Mouse (Mus musculus) midbrain, embryonic 11.5 days (tissue): Measurements from ENCODE around the gene Rsu1. TPM values are rescaled to one million over a fixed set of nuclear protein-coding genes. Genes with fewer than 3 reads are reported as not detected.
A peak's percentile ranks its signal among the peaks of the same experiment; 100 is the strongest.

ENCODE experiments used
- ATAC-seq: fragments of 200-750 bp; cut with Nextera tagmentation; 2 replicates; pipeline ENCODE4 v1.8.0; 2017; ENCODE audit warnings: moderate TSS enrichment, moderate library complexity; ENCODE audit not compliant: low FRiP score
- DNase-seq: peaks from one replicate; pipeline ENCODE4 v3.0.0; 2015; ENCODE audit warnings: low spot score; ENCODE audit errors: missing footprints
- H3K27ac ChIP-seq: fragments of 300-500 bp; sonication (generic); 2 replicates; pipeline ENCODE4 v1.5.1; 2014; ENCODE audit warnings: low read depth, low read length
- H3K27me3 ChIP-seq: fragments of 300-500 bp; sonication (generic); 2 replicates; pipeline ENCODE4 v1.6.1; 2014; ENCODE audit warnings: mild to moderate bottlenecking, low read length, moderate library complexity, mixed read lengths; ENCODE audit not compliant: control insufficient read depth, insufficient read depth
- H3K36me3 ChIP-seq: fragments of 300-500 bp; sonication (generic); 2 replicates; pipeline ENCODE4 v1.6.1; 2014; ENCODE audit warnings: mild to moderate bottlenecking, low read length, moderate library complexity, mixed read lengths; ENCODE audit not compliant: control insufficient read depth, insufficient read depth
- H3K4me1 ChIP-seq: fragments of 300-500 bp; sonication (generic); 2 replicates; pipeline ENCODE4 v1.6.1; 2014; ENCODE audit warnings: low read length; ENCODE audit not compliant: control insufficient read depth, insufficient read depth
- H3K4me2 ChIP-seq: fragments of 300-500 bp; sonication (generic); 2 replicates; pipeline ENCODE4 v1.6.1; 2014; ENCODE audit warnings: mild to moderate bottlenecking, moderate library complexity
- H3K4me3 ChIP-seq: fragments of 300-500 bp; sonication (generic); 2 replicates; pipeline ENCODE4 v1.5.1; 2014; ENCODE audit warnings: low read depth, low read length
- H3K9ac ChIP-seq: fragments of 300-500 bp; sonication (generic); 2 replicates; pipeline ENCODE4 v1.6.1; 2014; ENCODE audit warnings: low read length
- H3K9me3 ChIP-seq: fragments of 300-500 bp; sonication (generic); 2 replicates; pipeline ENCODE4 v1.6.1; 2016; ENCODE audit warnings: low read length; ENCODE audit not compliant: control insufficient read depth
- WGBS: fragments of 180-500 bp; shearing (Covaris S2); extraction: QIAGEN DNeasy Blood & Tissue Kit; methylation state at CpG from one replicate; pipeline ENCODE4 v1.1.7; 2014; 5-methylcytosine and 5-hydroxymethylcytosine counted together
- polyA plus RNA-seq: library from polyadenylated mRNA; unstranded; fragments of >200 nt; fragmentation: Nextera tagmentation; extraction: Ambion mirVana; gene quantifications from 2 replicates; pipeline ENCODE4 v1.2.1, GENCODE M21; 2014

Rsu1 gene
- polyA plus RNA-seq, 1 experiment from 2014 or later = 73.1 TPM

GRCm38 (mm10) chr2:13268681-13269293 is 2.4 kb downstream of the Rsu1 start:
- Histone ChIP-seq H3K27me3 (no peaks in the 10 kb centered on the region), H3K36me3 (no peaks in the 10 kb centered on the region), H3K9ac (no peak overlapping the region), H3K4me1 (peaks cover 4% of the 10 kb centered on the region; the same call in 1 of the 2 replicates), H3K4me2 (no peak overlapping the region), H3K4me3 (no peak overlapping the region), H3K27ac (no peak overlapping the region), H3K9me3 (no peaks in the 10 kb centered on the region)
- DNase-seq (no peak), ATAC-seq (no peak)
- WGBS = 93% methylated on average over 4 of the region's 4 CpGs

- ATAC-seq = peak; percentile 67
- 44% methylated on average over 4 of the region's 4 CpGs for WGBS
- Histone ChIP-seq H3K9ac (no peak overlapping the region), H3K36me3 (no peaks in the 10 kb centered on the region), H3K4me1 (no peaks in the 10 kb centered on the region), H3K27me3 (no peaks in the 10 kb centered on the region), H3K27ac (no peak overlapping the region), H3K4me2 (no peak overlapping the region), H3K4me3 (no peak overlapping the region), H3K9me3 (no peaks in the 10 kb centered on the region)
- DNase-seq = peak; percentile 93
These were observed 6.3 kb downstream of the Rsu1 start for GRCm38 (mm10) chr2:13264875-13265274.

GRCm38 (mm10) chr2:13263150-13263549 is 8.1 kb downstream of the Rsu1 start:
- Histone ChIP-seq H3K4me2 (no peak overlapping the region), H3K9me3 (no peaks in the 10 kb centered on the region), H3K4me3 (no peak overlapping the region), H3K27ac (no peak overlapping the region), H3K9ac (no peak overlapping the region), H3K36me3 (no peaks in the 10 kb centered on the region), H3K4me1 (no peaks in the 10 kb centered on the region), H3K27me3 (no peaks in the 10 kb centered on the region)
- WGBS = 80% methylated on average over 4 of the region's 4 CpGs
- ATAC-seq (no peak), DNase-seq (no peak)

- no peaks in the 10 kb centered on the region for H3K27me3 ChIP-seq
- DNase-seq (no peak), ATAC-seq (no peak)
- no peak overlapping the region for H3K27ac ChIP-seq
- no peak overlapping the region for H3K4me2 ChIP-seq
- 91% methylated on average over 2 of the region's 2 CpGs for WGBS
- H3K36me3 ChIP-seq = no peaks in the 10 kb centered on the region
- H3K4me1 ChIP-seq = no peaks in the 10 kb centered on the region
- no peak overlapping the region for H3K9ac ChIP-seq
- H3K4me3 ChIP-seq = no peak overlapping the region
- H3K9me3 ChIP-seq = peaks cover 3% of the 10 kb centered on the region; the same call in 1 of the 2 replicates
These were observed 12.6 kb downstream of the Rsu1 start for GRCm38 (mm10) chr2:13258606-13259005.

- no peaks in the 10 kb centered on the region for H3K4me1 ChIP-seq
- no peaks in the 10 kb centered on the region for H3K36me3 ChIP-seq
- H3K9me3 ChIP-seq = no peaks in the 10 kb centered on the region
- ATAC-seq = no peak
- H3K4me3 ChIP-seq = no peak overlapping the region
- WGBS = 73% methylated on average over 9 of the region's 9 CpGs
- no peak for DNase-seq
- H3K9ac ChIP-seq = no peak overlapping the region
- no peaks in the 10 kb centered on the region for H3K27me3 ChIP-seq
- no peak overlapping the region for H3K27ac ChIP-seq
- no peak overlapping the region for H3K4me2 ChIP-seq
These were observed 30.5 kb downstream of the Rsu1 start for GRCm38 (mm10) chr2:13240711-13241110.

- H3K27ac ChIP-seq = no peak overlapping the region
- H3K36me3 ChIP-seq = no peaks in the 10 kb centered on the region
- no peak overlapping the region for H3K4me3 ChIP-seq
- no peaks in the 10 kb centered on the region for H3K9me3 ChIP-seq
- H3K4me2 ChIP-seq = no peak overlapping the region
- WGBS = 74% methylated on average over 8 of the region's 8 CpGs
- H3K9ac ChIP-seq = no peak overlapping the region
- ATAC-seq = peak; percentile 25; the same call in 1 of the 2 replicates
- peak; percentile 91 for DNase-seq
- no peaks in the 10 kb centered on the region for H3K27me3 ChIP-seq
- no peaks in the 10 kb centered on the region for H3K4me1 ChIP-seq
These were observed 33.9 kb downstream of the Rsu1 start for GRCm38 (mm10) chr2:13237140-13237901.

GRCm38 (mm10) chr2:13235696-13236095 is 35.5 kb downstream of the Rsu1 start:
- Histone ChIP-seq H3K4me1 (no peaks in the 10 kb centered on the region), H3K9ac (no peak overlapping the region), H3K36me3 (no peaks in the 10 kb centered on the region), H3K9me3 (no peaks in the 10 kb centered on the region), H3K4me2 (no peak overlapping the region), H3K27me3 (no peaks in the 10 kb centered on the region), H3K4me3 (no peak overlapping the region), H3K27ac (no peak overlapping the region)
- whole genome bisulfite sequencing = 83% methylated on average over 5 of the region's 5 CpGs
- ATAC-seq (no peak), DNase-seq (peak; percentile 35)

GRCm38 (mm10) chr2:13234796-13235195 is 36.4 kb downstream of the Rsu1 start:
- no peaks in the 10 kb centered on the region for H3K4me1 ChIP-seq

GRCm38 (mm10) chr2:13233902-13234301 is 37.3 kb downstream of the Rsu1 start:
- H3K36me3 ChIP-seq = no peaks in the 10 kb centered on the region
- WGBS = 73% methylated on average over 7 of the region's 7 CpGs
- no peak for ATAC-seq

More at GRCm38 (mm10) chr2:13234796-13235195, 36.4 kb downstream of the Rsu1 start:
- peak; percentile 51 for DNase-seq
- Histone ChIP-seq H3K9me3 (no peaks in the 10 kb centered on the region), H3K27ac (no peak overlapping the region), H3K36me3 (no peaks in the 10 kb centered on the region), H3K27me3 (no peaks in the 10 kb centered on the region), H3K9ac (no peak overlapping the region), H3K4me3 (no peak overlapping the region), H3K4me2 (no peak overlapping the region)
- WGBS = 94% methylated on average over 10 of the region's 10 CpGs
- ATAC-seq = no peak

More at GRCm38 (mm10) chr2:13233902-13234301, 37.3 kb downstream of the Rsu1 start:
- Histone ChIP-seq H3K9me3 (no peaks in the 10 kb centered on the region), H3K27ac (no peak overlapping the region), H3K4me1 (no peaks in the 10 kb centered on the region), H3K9ac (no peak overlapping the region), H3K27me3 (no peaks in the 10 kb centered on the region), H3K4me3 (no peak overlapping the region), H3K4me2 (no peak overlapping the region)
- DNase-seq = no peak
